Mouse (Mus musculus) lung, embryonic 14.5 days (tissue): ENCODE measurements at regions not wholly inside any gene's neighbourhood (a gene's known extent, or its start where the extent isn't known, plus 50 kb on each side); places are given as distances from the start of the nearest gene placed in this dataset.

ENCODE experiments used
- ATAC-seq: fragments of 200-750 bp; cut with Nextera tagmentation; 2 replicates; pipeline ENCODE4 v1.8.0; 2017; ENCODE audit warnings: mild to moderate bottlenecking, moderate TSS enrichment, moderate library complexity; ENCODE audit not compliant: insufficient read depth
- DNase-seq: peaks from one replicate; pipeline ENCODE4 v3.0.0-alpha.2; 2015
- H3K27ac ChIP-seq: fragments of 300-500 bp; sonication (generic); 2 replicates; pipeline ENCODE4 v1.5.1; 2014; ENCODE audit warnings: low read depth, mild to moderate bottlenecking, moderate library complexity
- H3K27me3 ChIP-seq: fragments of 300-500 bp; sonication (generic); 2 replicates; pipeline ENCODE4 v1.6.1; 2014; ENCODE audit warnings: low read length, control low read depth; ENCODE audit not compliant: insufficient read depth
- H3K36me3 ChIP-seq: fragments of 300-500 bp; sonication (generic); 2 replicates; pipeline ENCODE4 v1.6.1; 2014; ENCODE audit warnings: control low read depth; ENCODE audit not compliant: insufficient read depth
- H3K4me1 ChIP-seq: fragments of 300-500 bp; sonication (generic); 2 replicates; pipeline ENCODE4 v1.6.1; 2014; ENCODE audit warnings: antibody characterized with exemption, control low read depth; ENCODE audit not compliant: insufficient read depth
- H3K4me2 ChIP-seq: fragments of 300-500 bp; sonication (generic); 2 replicates; pipeline ENCODE4 v1.6.1; 2014; ENCODE audit warnings: mild to moderate bottlenecking
- H3K4me3 ChIP-seq: fragments of 300-500 bp; sonication (generic); 2 replicates; pipeline ENCODE4 v1.5.1; 2014; ENCODE audit warnings: low read depth, low read length
- H3K9ac ChIP-seq: fragments of 300-500 bp; sonication (generic); 2 replicates; pipeline ENCODE4 v1.6.1; 2014
- H3K9me3 ChIP-seq: fragments of 300-500 bp; sonication (generic); 2 replicates; pipeline ENCODE4 v1.6.1; 2016; ENCODE audit warnings: low read depth, low read length, control low read depth
- CTCF ChIP-seq: IDR thresholded peaks from 2 replicates; pipeline ENCODE4 v1.5.1; 2016; ENCODE audit warnings: antibody characterized with exemption, low read depth
- WGBS: fragments of 180-500 bp; shearing (Covaris S2); extraction: QIAGEN DNeasy Blood & Tissue Kit; methylation state at CpG from one replicate; pipeline ENCODE4 v1.1.7; 2014; 5-methylcytosine and 5-hydroxymethylcytosine counted together

DNA sequence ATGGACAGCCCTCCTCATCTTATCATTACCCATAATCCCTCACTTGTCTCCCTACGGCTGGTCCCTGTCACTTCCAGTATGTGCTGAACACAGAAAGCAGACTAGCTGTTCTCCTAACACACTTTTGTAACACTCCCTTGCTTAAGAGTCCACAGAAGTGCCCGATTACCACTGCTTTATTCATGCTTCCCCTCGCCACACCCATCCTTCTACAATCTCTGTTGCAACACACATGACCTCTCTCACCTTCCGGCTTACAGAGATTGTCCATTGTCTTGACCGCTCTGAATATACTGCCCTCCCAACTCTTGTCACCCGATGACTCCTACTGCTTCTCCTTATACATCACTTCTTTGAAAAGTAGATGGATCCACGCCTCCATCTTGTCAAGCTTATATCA lies 132.9 kb downstream of the Snx18 start:
- H3K9me3 ChIP-seq = no peaks in the 10 kb centered on the region
- no peaks in the 10 kb centered on the region for H3K27me3 ChIP-seq
- ATAC-seq (no peak), DNase-seq (no peak)
- H3K27ac ChIP-seq = no peak overlapping the region
- TF ChIP-seq CTCF = no peak
- no peak overlapping the region for H3K4me2 ChIP-seq
- no peak overlapping the region for H3K9ac ChIP-seq
- H3K4me1 ChIP-seq = 0 out of 2 replicates have a peak, but pooled peaks cover 10% of the 10 kb centered on the region
- no peaks in the 10 kb centered on the region for H3K36me3 ChIP-seq
- WGBS = 83% methylated on average over 7 of the region's 7 CpGs
- H3K4me3 ChIP-seq = no peak overlapping the region

DNA sequence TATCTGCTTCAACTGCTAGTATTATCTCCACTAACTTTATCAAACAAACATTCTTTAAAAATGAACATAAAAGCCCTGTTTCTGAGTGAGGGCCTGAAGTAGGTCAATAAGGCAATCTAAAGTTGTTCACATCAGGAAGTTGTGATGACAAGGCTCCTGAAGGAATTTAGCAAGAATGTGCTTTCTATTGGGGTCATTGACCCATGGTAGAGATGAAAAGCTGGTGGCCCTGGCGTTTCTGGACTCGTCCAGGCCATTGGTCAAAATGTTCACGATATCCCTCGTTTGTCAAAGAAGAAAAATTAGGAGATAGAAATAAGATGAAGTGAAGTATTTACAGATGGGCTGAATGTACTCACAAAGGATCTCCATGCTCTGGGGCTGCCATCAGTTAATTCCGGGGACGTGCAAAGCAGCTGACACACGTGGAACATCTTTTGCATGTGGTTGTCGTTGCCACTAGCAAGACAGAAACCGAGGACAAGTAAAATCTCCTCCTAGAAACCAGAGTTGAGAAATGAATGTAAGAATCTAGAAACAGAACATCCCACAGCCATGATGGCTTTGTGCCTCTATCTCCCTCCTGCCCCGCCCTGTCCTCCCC lies 134.1 kb downstream of the Snx18 start:
- TF ChIP-seq CTCF = no peak
- DNase-seq (peak; percentile 48), ATAC-seq (peak; percentile 73; the same call in 1 of the 2 replicates)
- Histone ChIP-seq H3K4me2 (no peak overlapping the region), H3K27me3 (no peaks in the 10 kb centered on the region), H3K9ac (no peak overlapping the region), H3K4me3 (no peak overlapping the region), H3K36me3 (no peaks in the 10 kb centered on the region), H3K4me1 (0 out of 2 replicates have a peak, but pooled peaks cover 5% of the 10 kb centered on the region), H3K27ac (no peak overlapping the region), H3K9me3 (no peaks in the 10 kb centered on the region)
- 20% methylated on average over 10 of the region's 10 CpGs for WGBS

DNA sequence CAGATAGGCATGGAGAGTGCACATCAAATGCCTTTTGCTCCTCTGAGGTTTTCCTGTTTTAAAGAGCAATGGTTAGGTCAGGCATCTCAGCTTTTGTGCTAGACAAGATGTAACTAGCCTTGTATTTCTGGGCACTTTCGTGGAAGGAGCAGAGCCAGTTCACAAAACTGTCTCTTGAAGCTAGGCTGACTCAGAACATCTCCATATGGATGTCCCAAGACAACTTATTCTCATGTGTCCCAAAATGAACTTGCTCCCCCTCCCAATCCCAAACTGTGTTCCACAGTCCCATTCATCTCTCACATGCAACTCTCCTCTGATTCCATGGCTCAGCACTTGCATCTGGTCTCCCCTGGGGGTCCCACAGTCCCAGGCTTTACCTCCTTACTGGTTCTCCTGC lies 135.5 kb downstream of the Snx18 start:
- 88% methylated on average over 1 of the region's 1 CpGs for WGBS
- H3K27ac ChIP-seq = no peak overlapping the region
- H3K4me1 ChIP-seq = 0 out of 2 replicates have a peak, but pooled peaks cover 5% of the 10 kb centered on the region
- ATAC-seq (no peak), DNase-seq (no peak)
- no peaks in the 10 kb centered on the region for H3K9me3 ChIP-seq
- no peak overlapping the region for H3K4me2 ChIP-seq
- no peak overlapping the region for H3K4me3 ChIP-seq
- H3K36me3 ChIP-seq = no peaks in the 10 kb centered on the region
- H3K27me3 ChIP-seq = no peaks in the 10 kb centered on the region
- H3K9ac ChIP-seq = no peak overlapping the region
- no peak for TF ChIP-seq CTCF

DNA sequence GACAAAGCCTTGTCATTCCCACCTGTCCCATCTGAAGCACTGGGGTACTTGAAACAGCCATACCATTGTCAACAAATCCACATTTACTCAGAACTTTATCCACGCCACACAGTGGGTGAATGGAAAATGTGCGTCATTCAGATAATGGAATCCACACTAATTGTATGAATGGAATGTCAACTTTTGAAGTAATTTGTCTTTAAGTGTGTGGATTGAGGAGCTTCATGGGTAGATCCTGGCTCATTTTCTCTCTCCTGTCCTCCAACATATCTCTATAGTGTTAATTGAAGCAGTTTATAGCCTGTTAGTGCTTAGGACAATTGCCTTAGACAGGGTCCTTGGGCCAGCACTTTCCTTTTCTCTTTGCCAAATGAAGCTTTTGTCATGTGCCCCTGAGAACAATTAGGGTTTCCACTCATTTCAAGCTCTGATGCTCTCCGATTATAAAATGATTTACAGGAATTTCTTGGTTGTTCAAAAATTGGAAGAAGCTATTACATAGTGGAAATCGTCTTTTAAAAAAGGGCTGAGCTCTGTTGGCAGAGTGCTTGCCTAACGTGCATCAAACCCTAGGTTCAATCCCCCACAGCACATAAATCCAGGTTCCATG lies 140.4 kb downstream of the Snx18 start:
- no peak for ATAC-seq
- Histone ChIP-seq H3K9ac (no peak overlapping the region), H3K9me3 (no peaks in the 10 kb centered on the region), H3K4me2 (no peak overlapping the region), H3K27ac (no peak overlapping the region), H3K4me1 (no peaks in the 10 kb centered on the region), H3K36me3 (no peaks in the 10 kb centered on the region), H3K4me3 (no peak overlapping the region), H3K27me3 (no peaks in the 10 kb centered on the region)
- TF ChIP-seq CTCF = no peak
- no peak for DNase-seq
- WGBS = 68% methylated on average over 5 of the region's 5 CpGs

DNA sequence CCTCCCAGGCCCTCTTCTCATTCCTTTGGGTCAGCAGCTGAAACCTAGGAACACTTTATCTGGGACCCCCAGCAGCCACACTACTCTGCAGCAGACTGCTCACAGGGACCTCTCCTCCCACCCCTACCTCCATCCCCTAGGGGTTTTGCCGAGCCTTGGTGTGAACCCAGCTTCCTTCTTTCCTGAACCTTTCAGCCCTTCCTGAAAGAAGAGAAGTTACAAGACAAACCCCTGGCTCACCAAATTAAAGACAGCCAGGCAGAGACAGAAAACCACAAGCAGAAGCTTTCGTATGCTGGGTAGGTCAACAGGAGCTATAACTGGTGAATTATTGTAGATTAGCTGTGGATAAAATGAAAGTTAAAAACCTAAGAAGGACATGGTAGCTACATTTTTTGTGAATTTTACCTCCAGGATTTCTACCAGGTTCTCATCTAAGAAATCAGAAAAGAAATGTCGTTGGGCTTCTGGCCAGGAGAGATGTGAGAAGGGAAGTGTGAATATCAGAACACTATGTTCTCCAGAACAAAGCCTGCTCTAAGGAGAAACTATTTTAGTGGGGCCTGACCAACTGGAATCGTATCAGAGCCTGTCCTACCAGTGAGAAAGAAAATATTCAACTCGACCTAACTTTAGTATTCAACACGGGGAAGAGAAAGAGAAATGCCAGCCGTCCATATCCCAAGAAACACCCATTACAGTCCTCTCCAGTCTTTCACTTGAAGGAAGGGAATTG lies 147.4 kb downstream of the Snx18 start:
- no peaks in the 10 kb centered on the region for H3K36me3 ChIP-seq
- TF ChIP-seq CTCF = no peak
- no peak overlapping the region for H3K9ac ChIP-seq
- H3K27me3 ChIP-seq = no peaks in the 10 kb centered on the region
- 69% methylated on average over 7 of the region's 7 CpGs for WGBS
- no peaks in the 10 kb centered on the region for H3K4me1 ChIP-seq
- no peak overlapping the region for H3K4me3 ChIP-seq
- H3K27ac ChIP-seq = no peak overlapping the region
- ATAC-seq = no peak
- DNase-seq = no peak
- H3K4me2 ChIP-seq = no peak overlapping the region
- H3K9me3 ChIP-seq = no peaks in the 10 kb centered on the region

DNA sequence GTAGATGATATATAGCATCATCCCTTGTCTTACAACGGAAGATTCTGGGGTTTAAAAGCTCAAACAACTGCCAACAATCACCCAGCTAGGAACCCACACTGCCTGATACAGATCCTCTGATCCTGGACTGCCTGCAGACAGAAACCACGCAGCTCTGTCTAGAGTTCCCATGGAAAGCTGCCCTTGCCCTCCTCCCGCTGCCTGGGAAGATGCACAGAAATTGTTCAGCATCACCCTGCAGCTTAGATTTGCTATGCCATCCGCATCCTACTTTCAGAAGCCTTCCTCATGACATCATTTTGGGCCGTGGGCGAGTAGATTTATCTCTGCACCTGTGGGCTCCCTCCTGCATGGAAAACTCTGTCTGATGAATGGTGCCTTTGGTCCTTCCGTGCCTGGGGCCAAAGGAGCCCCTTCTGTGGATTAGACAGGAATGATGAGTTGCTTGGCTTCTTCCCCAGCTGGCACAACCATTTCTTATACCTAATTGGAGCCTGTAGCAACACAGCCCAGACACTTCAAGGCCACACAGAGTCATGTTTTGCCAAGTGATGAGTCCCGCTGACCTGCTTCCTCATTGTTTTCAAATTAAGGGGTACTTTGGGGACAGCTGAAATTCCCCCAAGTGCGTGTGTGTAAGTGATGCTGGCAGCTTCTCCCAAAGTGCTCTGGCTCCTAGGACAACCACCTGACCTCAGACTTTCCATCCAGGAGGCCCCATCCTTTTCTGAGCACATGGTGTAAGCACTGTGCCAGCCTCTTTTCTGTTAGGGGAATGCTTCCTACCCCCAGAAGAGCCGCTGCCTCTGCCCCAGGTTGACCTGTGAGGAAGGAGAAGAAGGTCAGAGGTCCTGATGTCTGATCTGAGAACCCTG lies 153.9 kb downstream of the Snx18 start:
- 47% methylated on average over 10 of the region's 10 CpGs for WGBS
- no peak for TF ChIP-seq CTCF
- ATAC-seq = no peak

More for the DNA sequence above, 153.9 kb downstream of the Snx18 start:
- no peak for DNase-seq
- Histone ChIP-seq H3K9ac (no peak overlapping the region), H3K27me3 (no peaks in the 10 kb centered on the region), H3K36me3 (no peaks in the 10 kb centered on the region), H3K9me3 (no peaks in the 10 kb centered on the region), H3K4me2 (no peak overlapping the region), H3K4me1 (no peaks in the 10 kb centered on the region), H3K4me3 (no peak overlapping the region), H3K27ac (no peak overlapping the region)
